Mouse (Mus musculus) forebrain, embryonic 15.5 days (tissue): Measurements from ENCODE around the gene Ptprd. TPM values are rescaled to one million over a fixed set of nuclear protein-coding genes. Genes with fewer than 3 reads are reported as not detected.

Experiments
- ATAC-seq: fragments of 200-750 bp; cut with Nextera tagmentation; replicated peaks from 2 replicates; pipeline ENCODE4 v1.8.0; 2017; ENCODE audit warnings: mild to moderate bottlenecking, moderate TSS enrichment, moderate library complexity
- H3K27ac ChIP-seq: fragments of 300-500 bp; sonication (generic); replicated peaks from 2 replicates; pipeline ENCODE4 v1.5.1; 2015; ENCODE audit warnings: mild to moderate bottlenecking, inconsistent platforms
- H3K27me3 ChIP-seq: fragments of 300-500 bp; sonication (generic); 2 replicates; pipeline ENCODE4 v1.6.1; 2015; ENCODE audit warnings: inconsistent platforms
- H3K36me3 ChIP-seq: fragments of 300-500 bp; sonication (generic); 2 replicates; pipeline ENCODE4 v1.6.1; 2015; ENCODE audit warnings: mild to moderate bottlenecking, inconsistent platforms
- H3K4me1 ChIP-seq: fragments of 300-500 bp; sonication (generic); 2 replicates; pipeline ENCODE4 v1.6.1; 2015; ENCODE audit warnings: inconsistent platforms
- H3K4me2 ChIP-seq: fragments of 300-500 bp; sonication (generic); replicated peaks from 2 replicates; pipeline ENCODE4 v1.6.1; 2015; ENCODE audit warnings: mild to moderate bottlenecking, inconsistent platforms
- H3K4me3 ChIP-seq: fragments of 300-500 bp; sonication (generic); 2 replicates; pipeline ENCODE4 v1.5.1; 2015; ENCODE audit warnings: mild to moderate bottlenecking, inconsistent platforms
- H3K9ac ChIP-seq: fragments of 300-500 bp; sonication (generic); replicated peaks from 2 replicates; pipeline ENCODE4 v1.6.1; 2015; ENCODE audit warnings: mild to moderate bottlenecking, inconsistent platforms
- H3K9me3 ChIP-seq: fragments of 300-500 bp; sonication (generic); 2 replicates; pipeline ENCODE4 v1.6.1; 2016; ENCODE audit warnings: inconsistent platforms
- WGBS: fragments of 180-500 bp; shearing (Covaris S2); methylation state at CpG from one replicate; pipeline ENCODE4 v1.1.7; 2015; ENCODE audit warnings: mixed read lengths; 5-methylcytosine and 5-hydroxymethylcytosine counted together
- microRNA-seq: library from miRNA; unstranded; fragments of <30 nt; microRNA quantifications from one replicate; pipeline ENCODE4, GENCODE M21; 2016
- polyA plus RNA-seq: library from polyadenylated mRNA; unstranded; fragments of >200 nt; fragmentation: Nextera tagmentation; extraction: Ambion mirVana; gene quantifications from 2 replicates; pipeline ENCODE4 v1.2.1, GENCODE M21; 2015

Gene Ptprd
- polyA plus RNA-seq, 1 experiment from 2014 or later: 124 TPM

GRCm38 (mm10) chr4:75953349-75954060 is 2258.3 kb downstream of the Ptprd start:
- ATAC-seq: 0 out of 2 replicates have a peak, but pooled peaks have one; percentile 38
- H3K4me2 ChIP-seq: no peak overlapping the region
- no peaks in the 10 kb centered on the region for H3K27me3 ChIP-seq
- H3K9me3 ChIP-seq: no peaks in the 10 kb centered on the region; the same call in 1 of the 2 replicates
- no peak overlapping the region for H3K4me3 ChIP-seq
- H3K27ac ChIP-seq: no peak overlapping the region
- 75% methylated on average over 6 of the region's 6 CpGs for WGBS
- no peak overlapping the region for H3K9ac ChIP-seq
- 0 out of 2 replicates have a peak, but pooled peaks cover 4% of the 10 kb centered on the region for H3K36me3 ChIP-seq
- H3K4me1 ChIP-seq: no peaks in the 10 kb centered on the region

DNA sequence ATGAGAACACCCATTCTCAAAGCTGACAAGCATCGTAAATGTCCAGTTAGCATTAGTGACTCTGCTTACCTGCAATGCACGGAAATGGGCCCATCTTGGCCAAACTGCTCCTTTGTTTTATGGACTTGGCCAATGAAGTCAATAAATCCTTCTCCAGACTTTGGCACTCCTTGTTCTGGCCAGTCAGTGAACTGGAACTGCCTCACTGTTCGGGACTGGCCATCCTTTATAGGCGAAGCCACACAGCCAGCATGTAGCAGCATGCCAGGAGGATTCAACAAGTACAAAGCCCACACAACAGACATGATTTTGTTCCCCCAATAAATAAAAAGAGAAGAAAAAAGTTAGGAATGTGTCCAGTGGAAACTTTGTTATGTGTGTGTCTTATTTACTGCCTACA is 2261.2 kb downstream of the Ptprd start:
- no peaks in the 10 kb centered on the region for H3K27me3 ChIP-seq
- no peak for ATAC-seq
- WGBS: 87% methylated on average over 4 of the region's 4 CpGs
- 0 out of 2 replicates have a peak, but pooled peaks cover 4% of the 10 kb centered on the region for H3K36me3 ChIP-seq
- H3K4me2 ChIP-seq: no peak overlapping the region
- H3K9me3 ChIP-seq: no peaks in the 10 kb centered on the region; the same call in 1 of the 2 replicates
- H3K9ac ChIP-seq: no peak overlapping the region
- no peaks in the 10 kb centered on the region for H3K4me1 ChIP-seq
- no peak overlapping the region for H3K27ac ChIP-seq
- no peak overlapping the region for H3K4me3 ChIP-seq

DNA sequence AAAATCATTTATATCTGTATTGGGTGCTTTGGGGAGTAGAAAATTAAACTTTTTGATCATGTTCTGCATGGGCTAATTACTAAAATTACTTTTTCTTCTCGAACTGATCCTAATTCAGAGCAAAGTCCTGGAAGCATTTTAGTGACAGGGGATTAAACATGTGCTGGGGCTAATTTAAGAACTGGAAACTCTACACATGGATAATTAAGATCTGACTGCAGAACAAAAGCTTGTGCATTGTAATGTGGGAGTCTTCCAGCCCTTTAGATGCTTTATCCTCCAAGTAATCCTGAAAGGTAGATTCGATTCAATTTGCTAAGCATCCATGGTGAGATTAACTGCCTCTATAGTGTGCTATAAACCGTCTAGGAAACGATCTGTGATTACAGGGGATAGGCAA is 2316.9 kb downstream of the Ptprd start:
- Histone ChIP-seq H3K4me3 (no peak overlapping the region), H3K4me2 (no peak overlapping the region), H3K36me3 (no peaks in the 10 kb centered on the region), H3K9ac (no peak overlapping the region), H3K27me3 (no peaks in the 10 kb centered on the region), H3K4me1 (no peaks in the 10 kb centered on the region), H3K27ac (no peak overlapping the region), H3K9me3 (no peaks in the 10 kb centered on the region)
- no peak for ATAC-seq
- WGBS: 7% methylated on average over 4 of the region's 4 CpGs

Small RNA genes within 50 kb of the gene (microRNA-seq; reads per million reads assigned to microRNA genes)
- gene Gm23159: not detected
